Mouse (Mus musculus) forebrain, embryonic 14.5 days (tissue): Measurements from ENCODE around the gene Nsun3. TPM values are rescaled to one million over a fixed set of nuclear protein-coding genes. Genes with fewer than 3 reads are reported as not detected.

Experiments
- ATAC-seq: fragments of 200-750 bp; cut with Nextera tagmentation; 2 replicates; pipeline ENCODE4 v1.8.0; 2017; ENCODE audit warnings: mild to moderate bottlenecking, moderate library complexity
- DNase-seq: peaks from one replicate; pipeline ENCODE4 v3.0.0-alpha.2; 2015; ENCODE audit warnings: low spot score
- H3K27ac ChIP-seq: fragments of 300-500 bp; sonication (generic); 2 replicates; pipeline ENCODE4 v1.5.1; 2014; ENCODE audit warnings: low read depth, mild to moderate bottlenecking, control low read depth, low read length, moderate library complexity
- H3K27me3 ChIP-seq: fragments of 300-500 bp; sonication (generic); replicated peaks from 2 replicates; pipeline ENCODE4 v1.6.1; 2014; ENCODE audit warnings: low read length, control low read depth, mixed read lengths; ENCODE audit not compliant: control insufficient read depth, insufficient read depth
- H3K36me3 ChIP-seq: fragments of 300-500 bp; sonication (generic); 2 replicates; pipeline ENCODE4 v1.6.1; 2014; ENCODE audit warnings: low read length, control low read depth; ENCODE audit not compliant: control insufficient read depth, insufficient read depth
- H3K4me1 ChIP-seq: fragments of 300-500 bp; sonication (generic); 2 replicates; pipeline ENCODE4 v1.6.1; 2014; ENCODE audit warnings: antibody characterized with exemption, low read length, control low read depth; ENCODE audit not compliant: control insufficient read depth, insufficient read depth
- H3K4me2 ChIP-seq: fragments of 300-500 bp; sonication (generic); 2 replicates; pipeline ENCODE4 v1.6.1; 2014; ENCODE audit warnings: mild to moderate bottlenecking, control low read depth, low read length
- H3K4me3 ChIP-seq: fragments of 300-500 bp; sonication (generic); 2 replicates; pipeline ENCODE4 v1.5.1; 2014; ENCODE audit warnings: low read depth, low read length, control low read depth
- H3K9ac ChIP-seq: fragments of 300-500 bp; sonication (generic); 2 replicates; pipeline ENCODE4 v1.6.1; 2014; ENCODE audit warnings: mild to moderate bottlenecking, low read length, control low read depth, moderate library complexity
- H3K9me3 ChIP-seq: fragments of 300-500 bp; sonication (generic); replicated peaks from 2 replicates; pipeline ENCODE4 v1.6.1; 2016; ENCODE audit warnings: low read length, control low read depth, mixed read lengths; ENCODE audit not compliant: control insufficient read depth
- WGBS: fragments of 180-500 bp; shearing (Covaris S2); extraction: QIAGEN DNeasy Blood & Tissue Kit; methylation state at CpG from one replicate; pipeline ENCODE4 v1.1.7; 2014; 5-methylcytosine and 5-hydroxymethylcytosine counted together
- polyA plus RNA-seq: library from polyadenylated mRNA; unstranded; fragments of >200 nt; fragmentation: Nextera tagmentation; extraction: Ambion mirVana; gene quantifications from 2 replicates; pipeline ENCODE4 v1.2.1, GENCODE M21; 2014

Gene Nsun3
- polyA plus RNA-seq, 1 experiment from 2014 or later: 10.4 TPM

DNA sequence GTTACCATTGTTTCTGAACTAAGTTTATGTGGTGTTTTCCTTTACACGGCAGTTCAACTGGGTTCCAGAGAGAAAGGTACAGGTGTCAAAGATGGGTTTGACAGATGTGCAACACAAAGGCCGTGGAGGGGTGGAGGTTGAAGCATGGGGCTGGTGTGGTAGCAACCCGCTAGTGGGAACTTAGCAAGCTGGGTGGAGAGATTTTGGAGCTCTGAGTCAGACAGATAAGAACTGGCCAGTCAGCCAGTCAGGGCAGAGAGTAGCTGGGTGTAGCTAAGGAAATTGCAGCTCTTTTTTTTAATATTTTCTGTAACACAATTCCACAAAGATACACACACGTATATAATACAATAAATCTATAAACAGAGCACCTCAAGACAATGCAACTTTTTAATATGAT lies 24.2 kb upstream of the Nsun3 start:
- Histone ChIP-seq H3K27me3 (no peaks in the 10 kb centered on the region), H3K9ac (no peak overlapping the region), H3K36me3 (no peaks in the 10 kb centered on the region), H3K9me3 (no peaks in the 10 kb centered on the region), H3K4me2 (no peak overlapping the region), H3K4me3 (no peak overlapping the region), H3K27ac (no peak overlapping the region), H3K4me1 (no peaks in the 10 kb centered on the region)
- ATAC-seq (no peak), DNase-seq (no peak)
- 92% methylated on average over 4 of the region's 4 CpGs for WGBS

GRCm38 (mm10) chr16:62807249-62807979 lies 20.8 kb upstream of the Nsun3 start:
- Histone ChIP-seq H3K27me3 (no peaks in the 10 kb centered on the region), H3K36me3 (peaks cover 10% of the 10 kb centered on the region; the same call in 1 of the 2 replicates), H3K4me2 (no peak overlapping the region), H3K9me3 (no peaks in the 10 kb centered on the region), H3K4me3 (no peak overlapping the region), H3K9ac (no peak overlapping the region), H3K4me1 (no peaks in the 10 kb centered on the region), H3K27ac (no peak overlapping the region)
- no peak for ATAC-seq
- no peak for DNase-seq
- WGBS: 46% methylated on average over 8 of the region's 8 CpGs

- ATAC-seq: no peak
Measured at GRCm38 (mm10) chr16:62804621-62805020, 18.0 kb upstream of the Nsun3 start.

DNA sequence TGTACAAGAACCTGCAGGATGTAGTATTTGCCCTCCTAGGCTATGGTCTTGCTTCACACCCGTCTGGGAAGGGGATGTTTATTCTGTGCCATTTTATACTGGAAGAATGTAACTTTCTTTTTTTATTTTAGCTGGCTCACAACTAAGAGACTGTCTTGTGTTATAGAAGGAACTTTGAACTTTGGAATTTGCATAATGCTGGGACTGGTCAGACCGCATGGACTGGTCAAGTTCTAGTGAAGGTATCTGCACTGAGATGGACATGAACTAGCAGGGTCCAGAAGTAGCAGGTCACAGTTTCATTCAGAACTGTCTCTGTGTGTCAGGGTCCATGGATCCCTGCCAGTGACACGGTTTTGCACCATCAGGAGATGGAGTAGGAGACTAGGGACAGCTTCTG lies 13.2 kb upstream of the Nsun3 start:
- H3K9me3 ChIP-seq: no peaks in the 10 kb centered on the region
- H3K27me3 ChIP-seq: no peaks in the 10 kb centered on the region
- 84% methylated on average over 3 of the region's 3 CpGs for WGBS
- ATAC-seq: no peak
- DNase-seq: no peak
- H3K36me3 ChIP-seq: peaks cover 21% of the 10 kb centered on the region; the same call in 1 of the 2 replicates
- H3K4me2 ChIP-seq: no peak overlapping the region
- no peak overlapping the region for H3K9ac ChIP-seq
- H3K4me1 ChIP-seq: no peaks in the 10 kb centered on the region
- no peak overlapping the region for H3K27ac ChIP-seq
- no peak overlapping the region for H3K4me3 ChIP-seq

More at GRCm38 (mm10) chr16:62804621-62805020, 18.0 kb upstream of the Nsun3 start:
- Histone ChIP-seq H3K4me2 (no peak overlapping the region), H3K27ac (no peak overlapping the region), H3K27me3 (no peaks in the 10 kb centered on the region), H3K4me1 (no peaks in the 10 kb centered on the region), H3K9me3 (no peaks in the 10 kb centered on the region), H3K36me3 (peaks cover 18% of the 10 kb centered on the region; the same call in 1 of the 2 replicates), H3K4me3 (no peak overlapping the region), H3K9ac (no peak overlapping the region)
- 92% methylated on average over 3 of the region's 3 CpGs for WGBS
- no peak for DNase-seq

- Histone ChIP-seq H3K4me3 (no peak overlapping the region), H3K27me3 (no peaks in the 10 kb centered on the region), H3K9me3 (no peaks in the 10 kb centered on the region), H3K4me1 (no peaks in the 10 kb centered on the region), H3K27ac (no peak overlapping the region), H3K4me2 (no peak overlapping the region), H3K9ac (no peak overlapping the region), H3K36me3 (peaks cover 21% of the 10 kb centered on the region; the same call in 1 of the 2 replicates)
- DNase-seq (no peak), ATAC-seq (no peak)
- WGBS: 83% methylated on average over 4 of the region's 4 CpGs
Measured at GRCm38 (mm10) chr16:62799426-62799825, 12.8 kb upstream of the Nsun3 start.

DNA sequence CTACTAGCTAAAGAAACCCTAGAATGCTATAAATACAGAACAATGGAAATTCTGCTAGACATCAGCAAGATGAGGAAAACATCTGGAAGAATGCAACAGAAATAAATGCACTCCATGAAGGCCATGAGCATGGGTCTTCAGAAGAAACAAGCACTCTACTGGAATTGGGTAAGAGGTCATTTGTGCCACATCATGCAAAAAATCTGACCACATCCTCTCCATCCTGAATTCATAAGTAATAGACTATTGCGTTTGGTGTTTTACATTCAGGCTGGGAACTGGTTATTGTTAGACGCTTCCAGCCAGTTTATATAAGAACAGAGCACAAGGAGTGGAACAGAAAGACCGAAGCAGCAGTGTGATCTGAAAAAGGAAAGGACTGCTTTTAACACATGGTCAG lies 12.2 kb upstream of the Nsun3 start:
- H3K9ac ChIP-seq: no peak overlapping the region
- no peak for ATAC-seq
- H3K27ac ChIP-seq: no peak overlapping the region
- peaks cover 20% of the 10 kb centered on the region; the same call in 1 of the 2 replicates for H3K36me3 ChIP-seq
- no peak for DNase-seq
- no peaks in the 10 kb centered on the region for H3K9me3 ChIP-seq
- no peaks in the 10 kb centered on the region for H3K27me3 ChIP-seq
- no peaks in the 10 kb centered on the region for H3K4me1 ChIP-seq
- H3K4me3 ChIP-seq: no peak overlapping the region
- H3K4me2 ChIP-seq: no peak overlapping the region
- WGBS: 91% methylated on average over 3 of the region's 3 CpGs

GRCm38 (mm10) chr16:62796608-62797007 lies 10.0 kb upstream of the Nsun3 start:
- no peak overlapping the region for H3K27ac ChIP-seq
- 81% methylated on average over 1 of the region's 1 CpGs for WGBS
- H3K9ac ChIP-seq: no peak overlapping the region
- ATAC-seq (no peak), DNase-seq (no peak)
- no peaks in the 10 kb centered on the region for H3K4me1 ChIP-seq
- H3K36me3 ChIP-seq: peaks cover 9% of the 10 kb centered on the region; the same call in 1 of the 2 replicates
- no peak overlapping the region for H3K4me3 ChIP-seq
- no peaks in the 10 kb centered on the region for H3K27me3 ChIP-seq
- H3K4me2 ChIP-seq: no peak overlapping the region
- H3K9me3 ChIP-seq: no peaks in the 10 kb centered on the region

- H3K4me1 ChIP-seq: peaks cover 15% of the 10 kb centered on the region
- peak; percentile 25 for DNase-seq
- no peak overlapping the region for H3K4me3 ChIP-seq
- no peak for ATAC-seq
- WGBS: 63% methylated on average over 5 of the region's 5 CpGs
- no peak overlapping the region for H3K27ac ChIP-seq
- H3K9ac ChIP-seq: no peak overlapping the region
- H3K27me3 ChIP-seq: no peaks in the 10 kb centered on the region
- no peak overlapping the region for H3K4me2 ChIP-seq
- H3K9me3 ChIP-seq: no peaks in the 10 kb centered on the region
- 0 out of 2 replicates have a peak, but pooled peaks cover 3% of the 10 kb centered on the region for H3K36me3 ChIP-seq
Measured at GRCm38 (mm10) chr16:62782229-62782628, 4.4 kb downstream of the Nsun3 start.

DNA sequence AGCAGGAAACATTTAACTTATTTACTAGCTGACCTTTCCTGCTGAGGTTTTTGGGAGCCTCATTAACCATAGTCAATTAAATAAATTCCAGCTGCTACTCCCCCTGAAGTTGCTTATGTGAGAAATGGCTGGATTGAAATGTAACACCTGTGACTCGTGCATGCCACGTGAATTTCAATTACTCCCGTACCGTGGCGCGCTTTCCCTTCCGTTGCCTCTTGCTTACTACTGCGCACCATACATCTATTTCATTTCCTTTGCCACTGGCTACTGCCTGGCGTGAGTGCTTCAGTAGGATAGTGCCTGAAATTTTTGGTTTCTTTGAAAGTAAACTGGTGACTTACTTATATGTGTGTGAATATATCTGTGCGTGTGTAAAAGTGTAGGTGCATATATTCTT lies 8.3 kb downstream of the Nsun3 start:
- Histone ChIP-seq H3K4me3 (no peak overlapping the region), H3K9ac (no peak overlapping the region), H3K27ac (no peak overlapping the region), H3K36me3 (0 out of 2 replicates have a peak, but pooled peaks cover 7% of the 10 kb centered on the region), H3K27me3 (no peaks in the 10 kb centered on the region), H3K4me2 (no peak overlapping the region), H3K4me1 (no peaks in the 10 kb centered on the region), H3K9me3 (no peaks in the 10 kb centered on the region)
- DNase-seq: no peak
- no peak for ATAC-seq
- 85% methylated on average over 10 of the region's 10 CpGs for WGBS
